Mouse (Mus musculus) neural tube, embryonic 13.5 days (tissue): ENCODE results near the gene Tbc1d8b. TPM values are rescaled to one million over a fixed set of nuclear protein-coding genes. Genes with fewer than 3 reads are reported as not detected.

Experiments used
- ATAC-seq: fragments of 200-750 bp; cut with Nextera tagmentation; 2 replicates; pipeline ENCODE4 v1.8.0; 2017; ENCODE audit warnings: low read depth, mild to moderate bottlenecking, moderate TSS enrichment, moderate library complexity
- H3K27ac ChIP-seq: fragments of 300-500 bp; sonication (generic); replicated peaks from 2 replicates; pipeline ENCODE4 v1.5.1; 2015; ENCODE audit warnings: moderate library complexity, mild to moderate bottlenecking, inconsistent platforms
- H3K27me3 ChIP-seq: fragments of 300-500 bp; sonication (generic); 2 replicates; pipeline ENCODE4 v1.6.1; 2015; ENCODE audit warnings: mild to moderate bottlenecking, inconsistent platforms
- H3K36me3 ChIP-seq: fragments of 300-500 bp; sonication (generic); 2 replicates; pipeline ENCODE4 v1.6.1; 2015; ENCODE audit warnings: mild to moderate bottlenecking, inconsistent platforms
- H3K4me1 ChIP-seq: fragments of 300-500 bp; sonication (generic); replicated peaks from 2 replicates; pipeline ENCODE4 v1.6.1; 2015; ENCODE audit warnings: inconsistent platforms
- H3K4me2 ChIP-seq: fragments of 300-500 bp; sonication (generic); 2 replicates; pipeline ENCODE4 v1.6.1; 2015; ENCODE audit warnings: inconsistent platforms, mild to moderate bottlenecking, moderate library complexity
- H3K4me3 ChIP-seq: fragments of 300-500 bp; sonication (generic); 2 replicates; pipeline ENCODE4 v1.5.1; 2015; ENCODE audit warnings: mild to moderate bottlenecking, inconsistent platforms
- H3K9ac ChIP-seq: fragments of 300-500 bp; sonication (generic); 2 replicates; pipeline ENCODE4 v1.6.1; 2015; ENCODE audit warnings: moderate library complexity, mild to moderate bottlenecking, inconsistent platforms
- H3K9me3 ChIP-seq: fragments of 300-500 bp; sonication (generic); 2 replicates; pipeline ENCODE4 v1.6.1; 2016; ENCODE audit warnings: inconsistent platforms
- WGBS: fragments of 180-500 bp; shearing (Covaris S2); methylation state at CpG from one replicate; pipeline ENCODE4 v1.1.7; 2015; 5-methylcytosine and 5-hydroxymethylcytosine counted together
- polyA plus RNA-seq: library from polyadenylated mRNA; unstranded; fragments of >200 nt; fragmentation: Nextera tagmentation; extraction: Ambion mirVana; gene quantifications from 2 replicates; pipeline ENCODE4 v1.2.1, GENCODE M21; 2015

Gene Tbc1d8b
- polyA plus RNA-seq: 0.63 and 0.79 TPM in 2 replicates

DNA sequence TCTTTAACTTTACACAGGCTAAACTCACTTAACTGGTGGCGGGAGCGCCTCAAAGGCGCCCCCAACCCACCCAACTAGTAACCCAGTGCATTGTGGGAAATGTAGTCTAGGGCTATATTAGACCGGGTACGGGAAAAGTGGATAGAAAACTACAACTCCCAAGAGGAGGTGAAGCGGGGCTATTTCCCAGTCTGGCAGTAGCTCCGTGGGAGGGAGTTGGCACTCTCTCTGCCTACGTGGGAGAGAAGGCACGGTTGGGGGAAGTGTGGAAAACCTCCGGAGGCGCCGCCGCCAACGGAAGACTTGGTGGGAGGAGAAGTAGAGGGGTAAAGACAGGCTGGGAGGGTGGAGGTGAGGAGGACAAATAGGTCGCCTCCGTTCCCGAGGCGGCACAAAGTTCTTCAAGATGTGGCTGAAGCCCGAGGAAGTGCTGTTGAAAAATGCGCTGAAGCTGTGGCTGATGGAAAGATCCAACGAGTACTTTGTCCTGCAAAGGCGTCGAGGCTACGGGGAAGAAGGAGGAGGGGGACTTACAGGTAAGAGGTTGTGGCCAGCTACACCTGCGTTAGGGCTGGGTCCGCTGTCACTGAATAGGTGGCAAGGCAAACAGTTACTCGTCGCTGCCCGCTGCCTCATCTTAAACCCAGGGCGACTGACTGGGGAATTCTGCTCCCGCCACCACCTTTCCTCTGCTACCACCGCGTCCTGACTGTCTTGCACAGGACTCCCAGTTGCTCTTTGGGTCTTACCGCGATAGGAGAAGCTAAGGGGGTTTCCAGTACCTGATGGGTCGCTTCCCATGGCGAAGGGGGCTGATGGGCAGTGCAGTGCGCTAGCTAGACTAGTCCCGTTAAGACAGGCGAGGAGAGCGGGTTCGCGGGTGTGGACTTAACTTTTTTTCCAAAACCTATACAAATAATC lies at the start of gene Tbc1d8b:
Tbc1d8b (plus strand) TSS at position 222 of the 921 bp plus-strand sequence.
- Histone ChIP-seq H3K36me3 (no peaks in the 10 kb centered on the region), H3K4me2 (peak within 1 kb of the TSS; percentile 67), H3K4me1 (no peaks in the 10 kb centered on the region), H3K9me3 (no peaks in the 10 kb centered on the region), H3K4me3 (peak within 1 kb of the TSS; percentile 50), H3K27ac (no peak within 1 kb of the TSS), H3K9ac (peak within 1 kb of the TSS; percentile 61), H3K27me3 (peaks cover 24% of the 10 kb centered on the region)
- peak; percentile 100 for ATAC-seq
- 13% methylated on average over 43 of the region's 43 CpGs for WGBS

DNA sequence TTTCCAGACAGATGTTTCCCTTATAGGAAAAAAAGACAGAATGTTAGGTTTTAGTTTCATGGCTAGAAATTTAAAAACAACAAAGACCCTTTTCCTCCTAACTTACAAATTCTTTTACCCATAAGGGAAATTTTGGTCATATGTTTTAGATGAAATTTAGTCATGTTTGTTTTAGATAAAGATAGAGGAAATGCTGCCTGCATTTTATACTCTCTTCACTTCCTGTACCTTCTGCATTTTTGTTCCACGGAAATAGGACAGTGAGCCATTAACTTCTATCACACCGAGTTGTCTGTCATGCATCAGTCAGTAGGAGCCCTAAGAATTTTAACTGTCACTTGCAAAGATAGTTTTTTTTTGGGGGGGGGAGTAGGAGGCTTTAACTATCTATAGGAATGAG lies 45.1 kb upstream of the Tbc1d8b start:
- WGBS: 77% methylated on average over 2 of the region's 2 CpGs
- Histone ChIP-seq H3K9me3 (no peaks in the 10 kb centered on the region), H3K27me3 (0 out of 2 replicates have a peak, but pooled peaks cover 8% of the 10 kb centered on the region), H3K4me2 (no peak overlapping the region), H3K9ac (no peak overlapping the region), H3K27ac (no peak overlapping the region), H3K4me1 (no peaks in the 10 kb centered on the region), H3K4me3 (no peak overlapping the region), H3K36me3 (no peaks in the 10 kb centered on the region)
- ATAC-seq: no peak

DNA sequence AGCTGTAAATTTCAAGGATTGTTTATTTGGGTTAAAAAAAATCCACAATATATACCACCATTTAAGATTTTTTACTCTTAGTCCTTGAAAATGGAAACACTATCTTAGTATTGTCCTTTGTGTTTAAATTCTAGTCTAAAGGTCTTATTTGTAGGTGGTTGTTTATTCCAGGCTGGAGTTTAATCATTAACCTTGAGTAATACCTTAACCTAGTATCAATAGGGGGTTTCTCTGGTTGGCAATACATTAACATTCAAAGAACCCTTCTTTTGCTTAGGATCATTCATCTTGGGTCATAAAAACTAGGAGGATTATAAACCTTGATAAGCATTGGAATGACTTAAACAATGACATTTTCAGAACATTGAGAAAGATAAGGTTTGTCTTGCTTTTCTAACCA lies 44.4 kb upstream of the Tbc1d8b start:
- no peak overlapping the region for H3K4me2 ChIP-seq
- no peaks in the 10 kb centered on the region for H3K9me3 ChIP-seq
- no peak overlapping the region for H3K4me3 ChIP-seq
- no peak overlapping the region for H3K9ac ChIP-seq
- no peaks in the 10 kb centered on the region for H3K36me3 ChIP-seq
- ATAC-seq: no peak
- no peaks in the 10 kb centered on the region for H3K4me1 ChIP-seq
- no peak overlapping the region for H3K27ac ChIP-seq
- H3K27me3 ChIP-seq: 0 out of 2 replicates have a peak, but pooled peaks cover 8% of the 10 kb centered on the region

DNA sequence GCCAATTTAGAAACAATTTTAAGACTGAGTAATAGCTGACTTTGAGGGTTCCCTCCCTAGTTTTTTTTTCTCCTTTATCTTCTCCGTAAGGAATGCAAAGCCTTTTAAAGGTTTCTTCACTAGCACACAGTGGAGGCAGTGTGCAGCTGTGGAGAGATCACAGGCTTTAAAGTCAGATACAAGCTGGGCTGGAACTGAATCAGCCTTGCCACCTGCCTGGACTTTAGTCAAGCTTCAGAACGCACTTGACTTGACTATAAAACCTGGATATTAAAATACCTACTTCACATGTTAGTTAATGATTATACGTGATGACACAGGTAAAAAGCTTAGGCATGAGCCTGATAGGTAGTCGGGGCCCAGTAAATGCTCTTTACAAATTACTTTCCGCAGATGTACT lies 32.6 kb upstream of the Tbc1d8b start:
- Histone ChIP-seq H3K36me3 (no peaks in the 10 kb centered on the region), H3K27me3 (peaks cover 25% of the 10 kb centered on the region; the same call in 1 of the 2 replicates), H3K4me2 (no peak overlapping the region), H3K9ac (no peak overlapping the region), H3K27ac (no peak overlapping the region), H3K9me3 (no peaks in the 10 kb centered on the region), H3K4me3 (no peak overlapping the region), H3K4me1 (no peaks in the 10 kb centered on the region)
- 79% methylated on average over 5 of the region's 5 CpGs for WGBS
- ATAC-seq: no peak

DNA sequence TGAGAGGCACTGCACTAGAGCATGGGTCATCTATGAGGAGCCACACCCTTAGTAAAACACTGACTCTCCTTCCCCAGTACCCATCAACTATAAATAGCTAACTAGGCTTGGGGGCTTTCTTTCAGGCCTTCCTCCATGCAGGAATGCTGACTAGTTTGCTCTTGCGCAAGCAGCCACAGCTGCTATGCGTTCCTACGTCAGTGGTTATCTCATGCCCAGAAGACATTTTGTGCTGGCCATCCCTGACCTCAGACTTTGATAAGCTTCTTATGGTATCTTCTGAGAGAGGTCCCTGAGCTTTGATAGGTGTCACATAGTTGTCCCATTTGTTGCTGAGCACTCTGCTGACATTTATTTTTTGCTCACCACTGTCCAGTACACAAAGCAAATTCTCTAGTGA lies 31.5 kb upstream of the Tbc1d8b start:
- Histone ChIP-seq H3K4me1 (no peaks in the 10 kb centered on the region), H3K27ac (no peak overlapping the region), H3K4me3 (no peak overlapping the region), H3K9ac (no peak overlapping the region), H3K27me3 (peaks cover 25% of the 10 kb centered on the region; the same call in 1 of the 2 replicates), H3K4me2 (no peak overlapping the region), H3K9me3 (no peaks in the 10 kb centered on the region), H3K36me3 (no peaks in the 10 kb centered on the region)
- ATAC-seq: no peak
- 96% methylated on average over 3 of the region's 3 CpGs for WGBS

DNA sequence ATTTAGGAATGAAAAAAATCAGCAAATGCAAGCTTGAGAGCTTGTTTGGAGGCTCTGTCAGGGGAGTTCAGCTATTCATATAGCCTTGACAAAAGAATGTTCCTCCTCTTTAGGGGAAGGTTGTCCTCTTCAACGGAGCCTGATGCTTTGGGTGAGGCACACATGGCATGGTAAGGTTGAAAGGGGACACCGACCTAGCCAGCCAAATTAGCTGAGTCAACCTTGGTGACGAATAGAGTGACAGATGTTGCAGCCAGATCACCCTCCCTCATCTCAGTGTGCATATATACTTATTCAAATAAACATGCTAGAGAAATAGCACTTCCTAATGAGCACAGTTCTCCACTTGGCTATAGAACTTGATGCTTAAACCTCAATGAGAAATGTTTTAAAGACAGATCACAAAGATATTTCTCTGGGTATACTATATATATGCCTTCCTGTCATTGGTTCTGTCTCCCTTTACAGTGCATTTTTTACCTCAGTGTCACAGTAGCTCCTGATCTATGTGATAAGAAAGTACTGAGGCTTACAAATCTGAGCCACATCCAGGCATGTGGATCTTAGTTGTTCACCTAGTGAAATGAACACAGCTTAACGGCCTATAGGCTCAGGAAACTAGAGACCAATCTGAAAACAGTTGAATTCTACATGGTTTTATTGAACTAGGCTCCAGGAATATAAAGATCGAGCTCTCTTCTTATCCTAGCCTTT lies 30.3 kb upstream of the Tbc1d8b start:
- Histone ChIP-seq H3K4me2 (no peak overlapping the region), H3K9ac (no peak overlapping the region), H3K4me3 (no peak overlapping the region), H3K36me3 (no peaks in the 10 kb centered on the region), H3K27me3 (peaks cover 21% of the 10 kb centered on the region; the same call in 1 of the 2 replicates), H3K4me1 (no peaks in the 10 kb centered on the region), H3K27ac (no peak overlapping the region), H3K9me3 (no peaks in the 10 kb centered on the region)
- 73% methylated on average over 5 of the region's 5 CpGs for WGBS
- no peak for ATAC-seq

DNA sequence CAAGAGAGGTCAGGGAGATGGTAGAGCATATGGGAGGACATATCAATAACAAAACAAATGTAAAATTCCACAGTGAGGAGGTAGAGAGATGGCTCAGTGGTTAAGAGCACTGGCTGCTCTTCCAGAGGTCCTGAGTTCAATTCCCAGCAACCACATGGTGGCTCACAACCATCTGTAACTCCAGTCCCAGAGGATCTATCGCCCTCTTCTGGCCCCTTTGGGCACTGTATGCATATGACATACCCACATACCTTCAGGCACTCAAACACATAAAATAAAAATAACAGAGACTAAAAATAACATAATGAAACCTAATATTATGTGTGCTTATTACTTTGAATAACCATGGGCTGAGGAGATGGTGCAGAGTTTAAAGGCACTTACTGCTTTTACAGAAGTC lies 22.7 kb upstream of the Tbc1d8b start:
- H3K27ac ChIP-seq: no peak overlapping the region
- ATAC-seq: no peak
- WGBS: 43% methylated on average over 1 of the region's 1 CpGs
- no peaks in the 10 kb centered on the region for H3K36me3 ChIP-seq
- H3K27me3 ChIP-seq: peaks cover 3% of the 10 kb centered on the region; the same call in 1 of the 2 replicates
- no peaks in the 10 kb centered on the region for H3K4me1 ChIP-seq
- no peak overlapping the region for H3K4me2 ChIP-seq
- no peak overlapping the region for H3K9ac ChIP-seq
- H3K4me3 ChIP-seq: no peak overlapping the region
- no peaks in the 10 kb centered on the region for H3K9me3 ChIP-seq

DNA sequence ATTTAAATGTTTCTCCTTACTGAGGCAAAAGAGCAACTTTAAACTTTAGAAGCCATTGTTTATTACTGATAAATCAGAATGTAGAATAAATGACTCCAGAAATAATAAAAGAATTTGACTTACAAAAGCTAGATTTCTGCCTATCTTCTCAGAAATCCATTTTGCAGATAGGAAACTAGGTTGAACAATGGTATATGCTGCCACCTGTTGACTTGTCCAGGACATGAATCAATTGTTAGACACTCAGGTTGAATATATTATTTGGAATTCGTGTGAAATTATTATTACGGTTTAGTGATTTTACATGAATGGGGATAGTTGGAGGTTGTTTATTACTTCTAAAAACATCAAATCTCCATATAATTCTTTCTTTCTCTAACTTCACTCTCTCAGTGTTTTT lies 19.0 kb upstream of the Tbc1d8b start:
- no peaks in the 10 kb centered on the region for H3K36me3 ChIP-seq
- no peak for ATAC-seq
- H3K27ac ChIP-seq: no peak overlapping the region
- peaks cover 7% of the 10 kb centered on the region for H3K27me3 ChIP-seq
- H3K4me3 ChIP-seq: no peak overlapping the region
- 87% methylated on average over 2 of the region's 2 CpGs for WGBS
- H3K9ac ChIP-seq: no peak overlapping the region
- H3K9me3 ChIP-seq: no peaks in the 10 kb centered on the region
- no peaks in the 10 kb centered on the region for H3K4me1 ChIP-seq
- H3K4me2 ChIP-seq: no peak overlapping the region

DNA sequence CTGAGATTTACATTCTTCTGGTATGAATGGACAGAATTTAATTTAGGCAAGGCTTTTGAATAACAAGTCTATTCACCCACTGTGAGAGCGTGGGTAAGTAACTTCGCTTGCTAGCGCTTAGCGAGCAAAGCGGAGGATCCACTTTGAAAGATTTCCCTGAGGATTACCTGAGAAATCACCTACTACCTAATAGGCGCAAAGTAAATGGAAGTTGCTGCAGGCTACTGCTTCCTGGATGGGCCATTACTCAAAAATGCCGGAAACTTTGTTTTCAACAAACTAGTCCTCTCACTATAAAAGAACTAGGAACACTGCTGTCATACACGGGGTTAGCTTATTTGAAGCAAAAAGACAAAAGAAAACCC lies 404 bp upstream of the Tbc1d8b start:
- H3K27ac ChIP-seq: no peak overlapping the region
- peaks cover 24% of the 10 kb centered on the region for H3K27me3 ChIP-seq
- no peak overlapping the region for H3K9ac ChIP-seq
- peak overlapping the region; percentile 50 for H3K4me3 ChIP-seq
- 24% methylated on average over 8 of the region's 8 CpGs for WGBS
- H3K4me1 ChIP-seq: no peaks in the 10 kb centered on the region
- no peaks in the 10 kb centered on the region for H3K9me3 ChIP-seq
- H3K36me3 ChIP-seq: no peaks in the 10 kb centered on the region
- peak overlapping the region; percentile 67 for H3K4me2 ChIP-seq
- ATAC-seq: peak; percentile 52

DNA sequence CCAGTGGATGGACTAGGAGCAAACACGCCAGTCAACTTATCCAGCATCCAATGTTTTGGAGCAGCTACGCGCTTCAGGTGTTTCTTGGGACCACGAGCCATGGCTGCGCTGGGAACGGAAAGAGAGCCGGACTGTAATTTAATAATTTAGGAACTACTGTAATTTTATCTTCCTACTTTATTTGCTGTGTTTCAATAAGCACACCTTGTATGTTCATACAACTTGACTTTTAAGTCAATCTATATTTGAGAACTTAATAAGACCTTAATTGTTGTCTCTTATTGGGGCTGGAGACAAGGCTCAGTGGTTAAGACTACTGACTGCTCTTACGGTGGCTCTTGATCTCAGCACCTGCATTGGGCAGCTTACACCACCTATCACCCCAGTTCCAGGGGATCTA lies 29.6 kb downstream of the Tbc1d8b start, which contains the start of gene Gm15013:
Gm15013 (minus strand) TSS at position 101 of the 400 bp plus-strand sequence.
- WGBS: 95% methylated on average over 8 of the region's 8 CpGs
- Histone ChIP-seq H3K9me3 (no peaks in the 10 kb centered on the region), H3K4me3 (no peak within 1 kb of the TSS), H3K27me3 (no peaks in the 10 kb centered on the region), H3K36me3 (no peaks in the 10 kb centered on the region), H3K27ac (no peak within 1 kb of the TSS), H3K4me1 (no peaks in the 10 kb centered on the region), H3K9ac (no peak within 1 kb of the TSS), H3K4me2 (no peak within 1 kb of the TSS)
- ATAC-seq: no peak

DNA sequence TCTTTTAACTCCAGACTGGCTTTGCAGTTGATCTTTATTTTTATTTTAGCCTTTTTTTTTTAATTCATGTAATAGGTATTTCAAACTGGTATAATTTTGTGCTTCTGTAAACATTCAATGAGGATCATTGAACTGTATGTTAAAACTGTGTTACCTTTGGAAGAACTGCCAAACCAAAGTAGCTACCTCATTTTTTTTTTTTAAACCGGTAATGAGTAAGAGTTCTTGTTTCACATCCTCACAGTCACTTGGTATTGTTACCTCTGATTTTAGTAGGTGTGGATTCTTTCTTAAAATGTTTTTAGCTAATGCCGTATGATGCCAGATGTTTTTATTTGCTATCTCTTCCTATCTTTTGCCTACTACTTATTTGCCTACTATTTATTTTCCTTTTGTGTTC lies 37.6 kb downstream of the Tbc1d8b start:
- no peak for ATAC-seq
- Histone ChIP-seq H3K4me2 (no peak overlapping the region), H3K4me1 (no peaks in the 10 kb centered on the region), H3K9ac (no peak overlapping the region), H3K9me3 (no peaks in the 10 kb centered on the region), H3K4me3 (no peak overlapping the region), H3K27ac (no peak overlapping the region), H3K27me3 (peaks cover 4% of the 10 kb centered on the region; the same call in 1 of the 2 replicates), H3K36me3 (no peaks in the 10 kb centered on the region)
- WGBS: 96% methylated on average over 2 of the region's 2 CpGs

DNA sequence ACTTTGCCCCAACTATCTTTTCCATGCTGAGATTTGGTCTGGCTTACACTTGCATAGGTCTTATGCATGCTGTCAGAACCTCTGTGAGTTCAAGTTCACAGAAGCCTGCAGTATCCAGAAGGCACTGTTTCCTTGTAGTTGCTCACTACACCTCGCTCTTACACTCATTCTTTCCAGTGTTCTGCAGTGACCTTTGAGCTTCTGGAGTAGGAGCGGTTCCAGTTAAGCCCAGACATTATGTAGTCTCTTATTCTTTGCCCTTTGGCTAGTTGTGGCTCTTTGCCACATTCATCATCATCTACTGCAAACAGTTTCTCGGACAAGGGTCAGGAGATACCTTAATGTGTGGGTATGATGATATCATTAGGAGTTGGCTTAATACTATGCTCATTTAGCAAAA lies 45.7 kb downstream of the Tbc1d8b start:
- H3K4me2 ChIP-seq: no peak overlapping the region
- H3K9ac ChIP-seq: no peak overlapping the region
- H3K9me3 ChIP-seq: no peaks in the 10 kb centered on the region
- H3K4me1 ChIP-seq: no peaks in the 10 kb centered on the region
- ATAC-seq: no peak
- no peak overlapping the region for H3K27ac ChIP-seq
- H3K36me3 ChIP-seq: no peaks in the 10 kb centered on the region
- H3K4me3 ChIP-seq: no peak overlapping the region
- peaks cover 10% of the 10 kb centered on the region; the same call in 1 of the 2 replicates for H3K27me3 ChIP-seq
- WGBS: 90% methylated on average over 3 of the region's 3 CpGs
